Mouse (Mus musculus) spleen, postnatal 36 days (tissue): ENCODE results near the gene Phtf2.
"Not testable (repeated sequence)": the region's sequence is repeated elsewhere in the genome, so short reads cannot be mapped to it uniquely, and the experiment has no call there.

Source experiments
- DNase-seq, 2 experiments: peaks; one replicate each; pipeline ENCODE4 v3.0.0; 2022; ENCODE audit warnings: low spot score in 2 of 2, mixed read lengths in 1 of 2

The Phtf2 gene

DNA sequence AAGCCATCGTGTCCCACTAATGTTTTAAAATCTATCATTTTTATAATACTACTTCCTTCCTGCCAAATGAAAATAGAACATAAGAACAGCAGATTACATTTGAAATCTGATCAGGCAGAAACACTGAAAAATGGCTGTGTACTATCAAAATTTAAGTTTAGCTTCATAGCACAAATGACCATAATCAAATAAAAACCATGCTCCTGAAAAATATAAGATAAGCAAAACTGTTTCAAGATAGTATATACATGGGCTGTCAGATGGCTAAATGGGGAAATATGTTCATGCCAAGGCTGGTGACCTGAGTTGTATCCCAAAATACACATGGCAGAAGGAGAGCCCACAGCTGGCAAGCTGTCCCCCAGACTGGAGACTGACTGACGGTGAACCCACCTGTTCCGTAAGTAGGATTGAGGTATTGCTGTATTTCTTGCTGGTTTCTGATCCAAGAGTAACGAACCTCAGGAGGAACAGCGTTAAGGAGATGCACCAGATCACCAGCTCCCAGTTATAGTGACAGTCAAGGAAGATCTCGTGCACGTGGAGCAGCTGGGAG, 116.5 kb downstream of the Phtf2 start:
- DNase-seq, result no peak

DNA sequence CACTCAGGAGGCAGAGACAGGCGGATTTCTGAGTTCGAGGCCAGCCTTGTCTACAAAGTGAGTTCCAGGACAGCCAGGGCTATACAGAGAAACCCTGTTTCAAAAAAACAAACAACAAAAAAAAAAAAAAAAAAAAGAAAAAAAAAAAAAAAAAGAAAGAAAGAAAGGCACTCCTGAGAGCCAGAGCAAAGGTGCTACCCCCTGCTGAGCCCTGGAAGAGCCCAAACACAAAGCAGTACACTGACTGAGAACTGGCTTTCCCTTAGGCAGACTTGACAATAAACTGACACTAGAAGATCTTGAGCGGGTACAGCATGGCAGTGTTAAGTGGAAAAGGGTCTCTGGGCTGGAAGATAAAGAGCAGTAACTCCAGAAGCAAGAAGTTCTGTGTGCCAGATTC, 119.5 kb downstream of the Phtf2 start:
- not testable (repeated sequence) for DNase-seq

- no peak for DNase-seq
Observed at GRCm38 (mm10) chr5:20760368-20761162, 121.4 kb downstream of the Phtf2 start.

DNA sequence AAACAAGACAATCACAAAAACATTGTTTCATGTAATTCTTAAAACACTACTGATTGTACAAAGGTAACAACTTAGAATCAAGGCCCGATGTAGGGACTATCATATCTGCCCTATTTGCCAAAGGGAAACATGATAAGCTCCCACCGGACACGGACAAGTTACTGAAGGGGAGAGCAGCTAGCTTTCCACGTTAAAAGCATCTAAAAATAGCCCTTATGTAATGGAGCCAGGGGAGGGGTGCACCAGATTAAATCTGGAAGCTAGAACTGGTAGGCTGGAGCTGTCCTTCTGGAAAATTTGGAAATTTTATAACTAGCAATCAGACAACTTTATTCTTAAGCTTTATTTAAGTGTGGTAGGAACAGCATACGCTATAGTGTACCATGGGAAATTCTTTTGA, 122.2 kb downstream of the Phtf2 start:
- no peak for DNase-seq

GRCm38 (mm10) chr5:20753963-20754362, 128.0 kb downstream of the Phtf2 start:
- DNase-seq, result no peak

- DNase-seq, result no peak
Observed at GRCm38 (mm10) chr5:20753096-20753495, 128.8 kb downstream of the Phtf2 start.

DNA sequence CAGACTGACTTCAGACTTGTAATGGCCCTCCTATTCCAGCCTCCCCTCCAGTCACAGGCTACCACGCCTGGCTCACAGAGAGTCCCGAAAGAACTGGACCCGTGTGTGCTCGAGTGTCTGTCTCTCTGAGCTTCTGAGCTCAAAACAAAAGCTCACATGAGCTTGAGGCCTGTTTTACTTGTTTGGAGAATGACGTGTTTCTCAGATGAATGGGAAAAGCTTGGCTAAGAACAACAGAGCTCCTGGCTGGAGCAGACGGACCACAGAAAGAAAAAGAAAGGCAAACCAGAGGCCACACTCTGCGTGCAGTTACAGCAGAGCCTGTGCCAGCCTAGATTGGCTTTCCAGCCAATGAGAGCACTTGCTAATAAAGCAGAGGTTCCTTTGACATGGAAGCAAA, 130.2 kb downstream of the Phtf2 start:
- no peak for DNase-seq

DNA sequence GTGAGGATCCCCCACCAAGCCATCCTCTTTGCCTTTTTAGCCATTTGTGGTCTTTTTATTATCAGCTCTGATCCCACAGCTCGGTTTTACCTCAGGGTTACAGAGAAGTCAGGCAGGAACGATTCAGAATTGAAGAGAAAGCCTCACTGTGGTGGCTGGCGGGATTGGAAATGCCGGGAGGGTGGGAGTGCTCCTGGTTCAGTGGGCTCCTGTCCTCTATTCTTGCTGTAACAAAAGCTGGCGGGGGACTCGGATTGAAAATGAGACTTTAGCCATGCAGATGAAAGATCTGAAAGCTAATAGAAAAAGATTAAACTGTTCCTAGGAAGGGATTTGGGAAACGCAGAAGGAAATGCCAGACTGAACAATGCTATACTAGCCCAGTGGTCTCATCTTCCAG, 130.9 kb downstream of the Phtf2 start:
- DNase-seq, result no peak

- peak; percentile 4 to 6 for DNase-seq
Observed at GRCm38 (mm10) chr5:20749535-20749934, 132.4 kb downstream of the Phtf2 start.

DNA sequence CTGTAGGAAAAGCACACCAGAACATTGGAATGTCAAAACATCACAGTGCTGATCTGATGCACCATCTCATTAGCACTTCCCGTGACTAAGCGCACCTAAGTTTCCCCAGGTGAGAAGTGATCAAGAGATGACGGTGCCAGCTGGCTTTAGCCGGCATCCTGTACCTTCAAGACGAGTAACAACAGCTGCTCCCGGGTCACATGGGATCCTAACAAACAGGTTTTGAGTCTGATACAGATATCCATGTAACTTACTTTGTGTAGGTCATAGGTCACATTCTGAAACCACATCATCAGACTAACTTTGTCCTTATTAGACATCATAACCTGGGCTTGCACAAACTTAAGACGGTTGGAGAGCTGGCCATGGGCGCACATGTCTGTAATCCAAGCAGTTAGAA, 133.1 kb downstream of the Phtf2 start:
- DNase-seq, result no peak

GRCm38 (mm10) chr5:20748142-20748541, 133.8 kb downstream of the Phtf2 start:
- no peak for DNase-seq

DNA sequence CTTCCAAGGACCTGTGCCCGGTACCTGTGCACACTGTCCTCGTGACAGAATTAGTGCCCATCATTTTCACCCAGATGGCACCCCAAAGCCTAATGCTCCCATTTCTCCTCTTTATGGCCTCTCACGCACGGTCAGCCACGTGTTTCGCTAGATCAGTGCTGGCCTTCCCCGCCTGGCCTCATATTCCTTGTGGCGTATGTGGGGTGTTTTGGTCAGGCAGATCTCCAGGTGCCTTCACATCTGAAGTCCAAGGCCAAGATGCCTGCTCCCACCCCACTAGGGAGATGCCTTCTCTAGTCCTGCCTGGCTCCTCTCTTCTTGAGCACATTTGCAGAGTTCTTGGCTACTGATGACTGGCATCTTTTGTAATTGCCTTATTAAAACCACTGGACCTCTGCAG, 140.0 kb downstream of the Phtf2 start:
- DNase-seq, result no peak

GRCm38 (mm10) chr5:20741193-20741592, 140.7 kb downstream of the Phtf2 start:
- no peak for DNase-seq

DNA sequence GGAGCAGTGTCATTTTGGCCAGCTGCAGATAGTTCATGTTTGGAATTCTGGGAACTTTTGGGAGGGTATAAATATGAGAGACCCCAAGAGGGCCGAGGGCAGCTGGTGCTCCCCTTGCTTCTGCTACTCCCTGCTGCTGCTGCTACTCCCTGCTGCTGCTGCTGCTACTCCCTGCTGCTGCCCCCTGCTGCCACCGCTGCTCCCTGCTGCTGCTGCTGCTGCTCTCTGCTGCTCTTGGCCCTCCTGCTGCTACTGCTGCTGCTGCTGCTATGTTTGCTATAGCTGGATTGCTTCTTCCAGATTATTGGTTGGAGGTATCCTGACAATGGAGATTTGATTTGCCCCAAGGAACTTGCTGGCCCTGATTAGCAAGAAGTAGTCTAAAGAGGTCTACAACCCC, 143.1 kb downstream of the Phtf2 start:
- DNase-seq, result no peak

- not testable (repeated sequence) for DNase-seq
Observed at GRCm38 (mm10) chr5:20723226-20723625, 158.7 kb downstream of the Phtf2 start.

- DNase-seq, result no peak
Observed at GRCm38 (mm10) chr5:20720201-20720900, 161.6 kb downstream of the Phtf2 start.

- not testable (repeated sequence) for DNase-seq
Observed at GRCm38 (mm10) chr5:20715980-20716379, 165.9 kb downstream of the Phtf2 start.

GRCm38 (mm10) chr5:20714619-20715018, 167.3 kb downstream of the Phtf2 start:
- DNase-seq, result not testable (repeated sequence)

DNA sequence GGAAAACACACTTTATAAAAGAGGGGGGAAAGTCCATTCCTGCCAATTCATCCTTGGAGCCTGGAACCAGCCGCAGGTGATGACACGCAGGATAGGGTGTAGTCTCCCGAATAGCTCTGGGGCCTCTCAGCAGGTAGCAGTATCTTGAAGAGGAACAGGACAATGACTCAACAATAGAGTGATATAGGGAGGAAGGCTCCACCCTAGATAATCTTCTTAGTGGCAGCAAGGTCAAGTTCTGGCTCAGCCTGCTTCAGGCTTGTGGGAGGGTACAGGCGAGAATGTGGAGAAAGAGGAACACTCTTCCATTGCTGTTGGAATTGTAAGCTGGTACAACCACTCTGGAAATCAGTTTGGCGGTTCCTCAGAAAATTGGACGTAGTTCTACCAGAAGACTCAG, 171.1 kb downstream of the Phtf2 start:
- DNase-seq, result not testable (repeated sequence)
